Mouse (Mus musculus) MEL (cell line): Measurements from ENCODE around the gene Dr1.
"Not testable (repeated sequence)": the region's sequence is repeated elsewhere in the genome, so short reads cannot be mapped to it uniquely, and the experiment has no call there.

Source experiments
- CTCF ChIP-seq, 3 experiments: IDR thresholded peaks in 2 of 3; conservative IDR thresholded peaks in 1 of 3; 2 replicates each; pipeline ENCODE4 v1.5.1; 2011 to 2012; ENCODE audit warnings: low read length in 3 of 3, low read depth in 2 of 3, mild to moderate bottlenecking in 2 of 3, improper control_type of control experiment in 1 of 3, inconsistent platforms in 1 of 3, mixed read lengths in 1 of 3, moderate library complexity in 1 of 3; ENCODE audit not compliant: control insufficient read depth in 1 of 3, insufficient read depth in 1 of 3, poor library complexity in 1 of 3, severe bottlenecking in 1 of 3
- EP300 ChIP-seq, 2 experiments: IDR thresholded peaks; 2 replicates each; pipeline ENCODE4 v1.6.1; 2011; ENCODE audit warnings: improper control_type of control experiment in 2 of 2, low read length in 2 of 2, low read depth in 1 of 2, mild to moderate bottlenecking in 1 of 2
- MAZ ChIP-seq: IDR thresholded peaks from 2 replicates; pipeline ENCODE4 v1.6.1; 2012; ENCODE audit warnings: low read depth, mild to moderate bottlenecking, inconsistent platforms, low read length, improper control_type of control experiment
- MXI1 ChIP-seq: IDR thresholded peaks from 2 replicates; pipeline ENCODE4 v1.6.1; 2011; ENCODE audit warnings: mild to moderate bottlenecking, low read depth, low read length, improper control_type of control experiment
- MYB ChIP-seq: IDR thresholded peaks from 2 replicates; pipeline ENCODE4 v1.6.1; 2011; ENCODE audit warnings: mild to moderate bottlenecking, low read depth, low read length, improper control_type of control experiment
- NELFE ChIP-seq: IDR thresholded peaks from 2 replicates; pipeline ENCODE4 v1.6.1; 2011; ENCODE audit warnings: low read depth, low read length, improper control_type of control experiment
- POLR2A ChIP-seq, 2 experiments: IDR thresholded peaks; 2 replicates each; pipeline ENCODE4 v1.6.1; 2011 to 2012; ENCODE audit warnings: low read length in 2 of 2, mild to moderate bottlenecking in 2 of 2, control low read depth in 1 of 2, improper control_type of control experiment in 1 of 2, low read depth in 1 of 2, moderate library complexity in 1 of 2; ENCODE audit not compliant: control insufficient read depth in 1 of 2, insufficient read depth in 1 of 2, poor library complexity in 1 of 2
- RAD21 ChIP-seq: IDR thresholded peaks from 2 replicates; pipeline ENCODE4 v1.6.1; 2011; ENCODE audit warnings: mild to moderate bottlenecking, low read depth, low read length, improper control_type of control experiment
- RCOR1 ChIP-seq: IDR thresholded peaks from 2 replicates; pipeline ENCODE4 v1.6.1; 2012; ENCODE audit warnings: low read depth, mild to moderate bottlenecking, inconsistent platforms, low read length, improper control_type of control experiment
- USF1 ChIP-seq: IDR thresholded peaks from 2 replicates; pipeline ENCODE4 v1.6.1; 2014; ENCODE audit warnings: low read depth, mild to moderate bottlenecking, inconsistent platforms, low read length, improper control_type of control experiment, moderate library complexity
- ZKSCAN1 ChIP-seq: IDR thresholded peaks from 2 replicates; pipeline ENCODE4 v1.6.1; 2012; ENCODE audit warnings: low read depth, mild to moderate bottlenecking, inconsistent platforms, low read length, improper control_type of control experiment, moderate library complexity

- TF ChIP-seq RCOR1; CTCF (IDR thresholded peaks at IDR 0.05 in 2 of 3, conservative IDR thresholded peaks at IDR 0.05 in 1 of 3; ENCODE audit: control insufficient read depth in 1 of 3, insufficient read depth in 1 of 3, low read depth in 2 of 3, low read length in 3 of 3, poor library complexity in 1 of 3, severe bottlenecking in 1 of 3); MXI1; MAZ; POLR2A (IDR thresholded peaks at IDR 0.05; ENCODE audit: control insufficient read depth in 1 of 2, insufficient read depth in 1 of 2, low read depth in 1 of 2, low read length in 2 of 2, poor library complexity in 1 of 2); MYB; NELFE; RAD21; EP300 (IDR thresholded peaks at IDR 0.05; ENCODE audit: low read depth in 1 of 2, low read length in 2 of 2); USF1; ZKSCAN1: not testable (repeated sequence)
Measured at GRCm38 (mm10) chr5:108271345-108271744, 2.6 kb downstream of the Dr1 start.
